In genomic region chr11:35090629-35091335, GRCm38 (mm10) we compare ENCODE assay signal across 26 mouse cellular contexts. TPM values are rescaled to one million over a fixed set of nuclear protein-coding genes. Genes with fewer than 3 reads are reported as not detected.
DNase-seq lines count a peak whose midpoint lies in the region; ATAC-seq and TF ChIP-seq lines count a peak whose summit lies in the region.
"Had no signal": no experiment of that assay in that cellular context is flagged by ENCODE, and none has a peak within 500 bp of the region (broad histone marks: within the 10 kb centered on the region; RNA-seq: fewer than 3 reads in every experiment).

No protein-coding gene starts in this region.

- H3K27me3 ChIP-seq in liver, adult 2 months (ENCODE audit: control insufficient read depth, insufficient read depth, low read length): no peaks in the 10 kb centered on the region
- no peaks in the 10 kb centered on the region for H3K27me3 ChIP-seq in kidney, embryonic 15.5 days
- H3K27me3 ChIP-seq: heart, embryonic 12.5 days; liver, embryonic 12.5 days; midbrain, embryonic 13.5 days; neural tube, embryonic 13.5 days; stomach, embryonic 15.5 days had no signal

- no peak for TF ChIP-seq CTCF in liver, adult 2 months (IDR thresholded peaks at IDR 0.05; ENCODE audit: low read depth, low read length)

- H3K4me1 ChIP-seq in liver, adult 2 months (ENCODE audit: control insufficient read depth, insufficient read depth, low read length): no peaks in the 10 kb centered on the region
- H3K4me1 ChIP-seq in kidney, embryonic 15.5 days: peaks cover 7% of the 10 kb centered on the region
- H3K4me1 ChIP-seq: heart, embryonic 12.5 days; liver, embryonic 12.5 days; midbrain, embryonic 13.5 days had no signal

- no peak overlapping the region for H3K9ac ChIP-seq in liver, adult 2 months (ENCODE audit: low read depth, low read length)
- no peak overlapping the region for H3K9ac ChIP-seq in kidney, embryonic 15.5 days
- H3K9ac ChIP-seq: heart, embryonic 12.5 days; liver, embryonic 12.5 days; lung, embryonic 14.5 days; midbrain, embryonic 13.5 days; neural tube, embryonic 13.5 days; stomach, embryonic 15.5 days had no signal

- no peaks in the 10 kb centered on the region for H3K79me2 ChIP-seq in liver, adult 2 months (ENCODE audit: control insufficient read depth, insufficient read depth, low read length)

- no peaks in the 10 kb centered on the region for H3K9me3 ChIP-seq in kidney, embryonic 15.5 days (replicated peaks)
- H3K9me3 ChIP-seq: embryonic facial prominence, embryonic 10.5 days; heart, embryonic 12.5 days; liver, embryonic 12.5 days; midbrain, embryonic 13.5 days; neural tube, embryonic 13.5 days; stomach, embryonic 15.5 days had no signal

- 87% methylated on average over 13 of the region's 13 CpGs for WGBS in liver, adult 2 months
- 54% methylated on average over 13 of the region's 13 CpGs for WGBS in kidney, embryonic 15.5 days

- no peak overlapping the region for H3K4me3 ChIP-seq in liver, adult 2 months (ENCODE audit: insufficient read depth, low read depth, low read length)
- no peak overlapping the region for H3K4me3 ChIP-seq in kidney, embryonic 15.5 days (replicated peaks)
- H3K4me3 ChIP-seq: embryonic facial prominence, embryonic 10.5 days; heart, embryonic 12.5 days; liver, embryonic 12.5 days; midbrain, embryonic 13.5 days; neural tube, embryonic 13.5 days; stomach, embryonic 15.5 days had no signal

- no peaks in the 10 kb centered on the region for H3K36me3 ChIP-seq in liver, adult 2 months (ENCODE audit: control insufficient read depth, insufficient read depth, low read length)
- no peaks in the 10 kb centered on the region for H3K36me3 ChIP-seq in kidney, embryonic 15.5 days
- H3K36me3 ChIP-seq: embryonic facial prominence, embryonic 10.5 days; heart, embryonic 12.5 days; liver, embryonic 12.5 days; midbrain, embryonic 13.5 days; neural tube, embryonic 13.5 days; stomach, embryonic 15.5 days had no signal

- DNase-seq in liver, adult 2 months (ENCODE audit: extremely low read depth, low read depth, low spot score): peak; percentile 3
- DNase-seq in liver (no peak), A20 (ENCODE audit: low read depth, low spot score) (peak; percentile 90)
- DNase-seq in T-cell, adult 2 months (ENCODE audit: low spot score): peak; percentile 1
- peak; percentile 7 for DNase-seq in skeletal muscle tissue, adult 2 months (ENCODE audit: low read depth, low spot score)
- no peak for DNase-seq in left cerebral cortex, adult 18-20 months (ENCODE audit: low spot score in 2 of 2)
- no peak for DNase-seq in kidney, postnatal 25 days
- DNase-seq: adrenal gland, postnatal 10 days; cerebellum, adult 2 months; gastrocnemius, postnatal 14 days; heart, postnatal 14 days; lung, embryonic 14.5 days; right cerebral cortex, adult 18-20 months; thymus, postnatal 36 days had no signal

- no peak overlapping the region for H3K4me2 ChIP-seq in kidney, embryonic 15.5 days
- H3K4me2 ChIP-seq: heart, embryonic 12.5 days; liver, embryonic 12.5 days; lung, embryonic 14.5 days; midbrain, embryonic 13.5 days; neural tube, embryonic 13.5 days; stomach, embryonic 15.5 days had no signal

- TF ChIP-seq POLR2A in liver, adult 2 months (IDR thresholded peaks at IDR 0.05; ENCODE audit: extremely low read depth, insufficient read depth, low read length): no peak

- ATAC-seq in kidney, embryonic 15.5 days (replicated peaks; ENCODE audit: low FRiP score): no peak
- ATAC-seq: forebrain, embryonic 16.5 days; hindbrain, postnatal 0 days; intestine, postnatal 0 days; liver, embryonic 12.5 days; midbrain, embryonic 13.5 days had no signal

- H3K27ac ChIP-seq in liver, adult 2 months (replicated peaks; ENCODE audit: insufficient read depth, low read depth, low read length): no peak overlapping the region
- no peak overlapping the region for H3K27ac ChIP-seq in kidney, embryonic 15.5 days
- H3K27ac ChIP-seq: embryonic facial prominence, embryonic 10.5 days; hindbrain, postnatal 0 days; kidney, postnatal 0 days; liver, embryonic 12.5 days; midbrain, embryonic 13.5 days; neural tube, embryonic 13.5 days; stomach, embryonic 15.5 days had no signal

RNA-seq across cellular contexts. Expression of gene Slit3, which starts 30.2 kb away (rescaled TPM):
- total RNA-seq in liver, adult 2 months (2014; rRNA removed): 0.09 and 0.20 TPM in 2 replicates
- 0.12 TPM in 2 replicates for polyA plus RNA-seq in liver, adult 2 months (2012; rRNA removed)
- 13.6 and 14.9 TPM in 2 replicates for polyA plus RNA-seq in kidney, embryonic 15.5 days (2015; fragmentation: Nextera tagmentation; extraction: Ambion mirVana)
- 10 to 100 TPM; 45.7 to 50.4 TPM for total RNA-seq in left cerebral cortex, adult 18-20 months (2021)
- total RNA-seq: MEL had no signal

Comparison
In these comparisons a context has a peak if more than half of its experiments do, and no peak if none do; other contexts are left out.
1. DNase-seq: peak in liver, adult 2 months (single experiment), A20 (single experiment), T-cell, adult 2 months (single experiment) and skeletal muscle tissue, adult 2 months (single experiment); none in liver (single experiment), left cerebral cortex, adult 18-20 months (0 of 2) and kidney, postnatal 25 days (0 of 2).
2. RNA of gene Slit3, which starts 30.2 kb away (total RNA-seq): 45.7 to 50.4 TPM in left cerebral cortex, adult 18-20 months; 0.09 to 0.20 TPM in liver, adult 2 months; every median in the first group is over 10 times any median in the second.